Mouse (Mus musculus) G1E-ER4 (cell line): ENCODE data around the gene Pmfbp1. TPM values are rescaled to one million over a fixed set of nuclear protein-coding genes. Genes with fewer than 3 reads are reported as not detected.

Source experiments
- GATA1 ChIP-seq: IDR thresholded peaks from one replicate; pipeline ENCODE4 v1.8.0; 2012; ENCODE audit warnings: low read length, inconsistent platforms
- polyA plus RNA-seq: library from polyadenylated mRNA; stranded (reverse); fragments of >175 nt; gene quantifications from 2 replicates; pipeline ENCODE4 v1.2.3, GENCODE M21; 2012

The Pmfbp1 gene
- polyA plus RNA-seq, 1 experiment: not detected

- TF ChIP-seq GATA1: no peak
These were observed 9.1 kb upstream of the Pmfbp1 start for GRCm38 (mm10) chr8:109484741-109485140.

GRCm38 (mm10) chr8:109485530-109485929 is 8.3 kb upstream of the Pmfbp1 start:
- TF ChIP-seq GATA1: no peak

GRCm38 (mm10) chr8:109492785-109493184 is 1.0 kb upstream of the Pmfbp1 start:
- TF ChIP-seq GATA1: no peak

- no peak for TF ChIP-seq GATA1
These were observed 774 bp downstream of the Pmfbp1 start for GRCm38 (mm10) chr8:109494601-109495000.

GRCm38 (mm10) chr8:109497431-109497830 is 3.6 kb downstream of the Pmfbp1 start:
- no peak for TF ChIP-seq GATA1

- no peak for TF ChIP-seq GATA1
These were observed 5.3 kb downstream of the Pmfbp1 start for GRCm38 (mm10) chr8:109499009-109499717.

GRCm38 (mm10) chr8:109503566-109503965 is 9.7 kb downstream of the Pmfbp1 start:
- no peak for TF ChIP-seq GATA1

- no peak for TF ChIP-seq GATA1
These were observed 11.7 kb downstream of the Pmfbp1 start for GRCm38 (mm10) chr8:109505560-109505959.

GRCm38 (mm10) chr8:109524008-109524407 is 30.2 kb downstream of the Pmfbp1 start:
- no peak for TF ChIP-seq GATA1

- no peak for TF ChIP-seq GATA1
These were observed 41.5 kb downstream of the Pmfbp1 start for GRCm38 (mm10) chr8:109535140-109535990.

GRCm38 (mm10) chr8:109536703-109537102 is 42.9 kb downstream of the Pmfbp1 start:
- TF ChIP-seq GATA1: no peak

GRCm38 (mm10) chr8:109542165-109542564 is 48.3 kb downstream of the Pmfbp1 start:
- TF ChIP-seq GATA1: no peak

GRCm38 (mm10) chr8:109542748-109543519 is 49.1 kb downstream of the Pmfbp1 start:
- no peak for TF ChIP-seq GATA1

- no peak for TF ChIP-seq GATA1
These were observed 50.2 kb downstream of the Pmfbp1 start for GRCm38 (mm10) chr8:109544049-109544448.

GRCm38 (mm10) chr8:109551663-109552062 is 57.8 kb downstream of the Pmfbp1 start:
- TF ChIP-seq GATA1: no peak

- no peak for TF ChIP-seq GATA1
These were observed 70.1 kb downstream of the Pmfbp1 start for GRCm38 (mm10) chr8:109563881-109564280.
